17 mouse cellular contexts compared by ENCODE assay signal in genomic region chr5:33875472-33875871, GRCm38 (mm10).
"Had no signal": no experiment of that assay in that cellular context is flagged by ENCODE, and none has a peak within 500 bp of the region (broad histone marks: within the 10 kb centered on the region; RNA-seq: fewer than 3 reads in every experiment).

No protein-coding gene starts in this region.

- DNase-seq: left cerebral cortex, postnatal 4 days; liver; liver, embryonic 13.5 days; liver, postnatal 0 days; lung, adult 18-20 months; lung, adult 2 months; lung, embryonic 14.5 days; lung, postnatal 10 days; lung, postnatal 14 days; lung, postnatal 36 days; lung, postnatal 4 days; midbrain, embryonic 14.5 days had no signal

- ATAC-seq: liver, embryonic 12.5 days; liver, postnatal 0 days; lung, postnatal 0 days; midbrain, embryonic 13.5 days; midbrain, embryonic 15.5 days; midbrain, embryonic 16.5 days had no signal
